Mouse (Mus musculus) urinary bladder, adult 2 months (tissue): ENCODE measurements around the gene Snrpd3. TPM values are rescaled to one million over a fixed set of nuclear protein-coding genes. Genes with fewer than 3 reads are reported as not detected.
A peak's percentile ranks its signal among the peaks of the same experiment; 100 is the strongest.
"Not testable (repeated sequence)": the region's sequence is repeated elsewhere in the genome, so short reads cannot be mapped to it uniquely, and the experiment has no call there.

Source experiments
- DNase-seq: peaks from one replicate; pipeline ENCODE4 v3.0.0; 2022; ENCODE audit warnings: low spot score
- polyA plus RNA-seq: library from polyadenylated mRNA; depleted of rRNA; stranded (reverse); fragments of >200 nt; gene quantifications from 2 replicates; pipeline ENCODE4 v1.2.3, GENCODE M21; 2012

The Snrpd3 gene
- polyA plus RNA-seq, 1 experiment: 52.9 TPM

DNA sequence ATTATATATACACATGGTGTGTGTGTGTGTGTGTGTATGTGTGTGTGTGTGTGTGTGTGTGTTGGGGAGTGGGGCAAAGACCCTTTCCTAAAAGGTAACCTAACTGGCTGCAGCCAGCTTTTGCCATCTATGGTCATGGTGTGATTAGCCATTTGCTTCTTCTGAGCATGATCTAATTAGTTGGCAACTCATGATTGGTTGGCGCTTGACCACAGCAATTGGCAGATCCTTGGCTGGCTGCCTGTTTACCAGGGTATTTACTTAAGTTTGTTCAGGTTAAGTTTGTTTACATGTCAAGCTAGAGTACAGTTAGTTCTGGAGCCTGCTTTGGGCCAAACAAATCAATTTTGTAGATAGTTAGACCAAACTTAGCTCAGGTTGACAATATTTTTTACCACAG lies 15.7 kb upstream of the Snrpd3 start:
- DNase-seq: no peak

DNA sequence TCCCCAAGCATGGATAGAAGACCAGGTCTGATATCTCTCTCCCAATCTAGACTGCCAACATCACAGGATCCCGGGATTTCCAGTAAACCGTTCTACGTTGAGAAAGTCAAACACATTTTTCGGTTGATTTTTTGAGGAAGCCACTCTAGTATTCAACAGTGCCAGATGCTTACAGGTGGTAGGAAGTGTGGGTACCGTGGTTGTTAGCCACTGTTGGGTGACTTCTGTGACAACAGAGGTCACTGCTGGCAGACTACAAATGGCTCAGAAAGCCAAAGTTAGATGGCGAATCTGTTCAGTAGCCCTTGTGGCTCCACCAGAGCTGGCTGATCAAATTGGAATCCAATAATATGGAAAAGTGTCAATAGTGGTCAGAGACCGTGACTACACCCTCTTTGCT lies 13.7 kb upstream of the Snrpd3 start:
- DNase-seq: no peak

DNA sequence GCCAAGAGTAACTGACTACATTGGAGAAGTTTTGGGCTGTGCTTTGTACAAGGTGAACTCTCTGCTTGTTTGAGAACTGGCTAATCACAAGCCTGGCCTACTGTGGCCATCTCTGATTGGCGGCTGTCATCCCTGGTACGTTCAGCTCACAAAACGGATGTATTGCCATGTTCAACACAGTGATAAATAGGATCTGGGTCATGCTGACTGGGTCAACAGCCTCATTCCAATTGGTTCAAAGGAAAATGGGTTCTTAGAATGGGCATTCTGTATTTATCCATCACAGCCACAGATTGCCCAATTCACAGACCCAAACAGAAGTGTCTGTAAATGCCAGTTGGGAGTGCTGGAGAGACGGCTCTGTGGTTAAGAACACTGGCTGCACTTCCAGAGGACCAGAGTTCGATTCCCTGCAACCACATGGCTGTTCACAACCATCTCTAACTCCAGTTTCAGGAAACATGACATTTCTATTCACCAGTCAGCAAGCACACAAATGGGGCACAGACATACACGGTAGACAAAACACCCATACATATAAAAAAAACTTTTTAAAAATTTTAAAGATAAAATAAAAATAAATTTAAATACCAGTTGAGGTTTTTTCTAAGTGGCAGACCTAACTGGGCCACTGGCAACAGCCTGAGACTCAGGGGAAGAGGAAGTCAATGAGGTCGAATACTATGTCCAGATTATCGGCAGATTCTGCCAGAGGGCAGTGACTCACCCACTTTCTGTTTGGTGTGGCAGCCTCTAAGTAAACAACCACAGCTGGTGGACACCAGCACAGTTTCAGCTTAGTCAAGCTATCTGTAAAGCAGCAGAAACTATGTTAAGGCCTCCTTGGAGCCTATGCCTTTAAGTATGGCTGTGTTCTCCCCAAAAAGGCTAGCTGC lies 12.9 kb upstream of the Snrpd3 start:
- DNase-seq: no peak

DNA sequence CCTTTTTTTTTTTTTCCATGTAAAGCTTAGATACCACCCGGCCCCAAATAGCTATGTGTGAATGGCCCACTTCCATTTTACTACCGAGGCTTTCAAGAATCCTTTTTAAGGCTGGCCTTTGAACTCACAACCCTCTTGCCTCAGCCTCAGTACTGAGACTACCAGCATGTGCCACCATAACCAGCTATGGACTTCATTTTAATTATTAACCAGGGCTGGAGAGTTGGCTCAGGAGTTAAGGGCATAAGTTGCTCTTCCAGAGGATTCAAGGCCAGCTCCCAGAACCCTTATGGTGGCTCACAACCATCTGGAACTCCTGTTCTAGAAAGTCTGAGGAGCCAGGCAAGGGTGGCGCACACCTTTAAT lies 12.2 kb upstream of the Snrpd3 start:
- DNase-seq: no peak

DNA sequence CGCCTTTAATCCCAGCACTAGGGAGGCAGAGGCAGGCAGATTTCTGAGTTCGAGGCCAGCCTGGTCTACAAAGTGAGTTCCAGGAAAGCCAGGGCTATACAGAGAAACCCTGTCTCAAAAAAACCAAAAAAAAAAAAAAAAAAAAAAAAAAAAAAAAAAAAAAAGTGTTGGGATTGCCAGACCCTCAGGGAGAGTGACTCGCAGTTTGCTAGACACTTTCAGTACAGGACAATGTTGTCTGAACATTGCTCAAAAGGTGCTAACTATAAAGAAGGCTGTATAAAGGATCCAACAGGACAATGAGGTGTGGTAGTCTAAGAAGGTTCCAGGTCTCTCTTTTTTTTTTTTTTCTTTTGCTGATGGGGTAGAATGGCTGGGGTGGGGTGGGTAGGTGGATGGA lies 11.4 kb upstream of the Snrpd3 start:
- DNase-seq: not testable (repeated sequence)

DNA sequence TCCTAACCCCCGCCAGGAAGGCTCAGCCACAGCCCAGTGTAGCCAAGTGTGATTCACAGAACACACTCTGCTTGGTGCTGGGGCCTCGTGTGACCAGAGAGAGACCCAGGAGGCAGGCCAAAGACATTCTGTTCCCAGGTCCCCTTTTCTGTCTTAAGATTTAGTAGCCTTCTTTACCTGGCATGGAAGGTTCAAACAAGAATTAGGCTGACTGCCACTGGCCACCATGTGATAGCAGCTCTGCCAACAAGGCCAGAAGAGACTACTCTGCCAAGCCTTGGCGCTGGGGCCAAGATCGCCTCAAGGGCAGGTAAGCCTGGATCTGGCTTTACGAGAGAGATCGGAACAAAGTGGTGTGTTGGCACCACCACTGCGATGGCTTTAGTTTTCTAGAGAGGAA lies 6.9 kb upstream of the Snrpd3 start:
- no peak for DNase-seq

DNA sequence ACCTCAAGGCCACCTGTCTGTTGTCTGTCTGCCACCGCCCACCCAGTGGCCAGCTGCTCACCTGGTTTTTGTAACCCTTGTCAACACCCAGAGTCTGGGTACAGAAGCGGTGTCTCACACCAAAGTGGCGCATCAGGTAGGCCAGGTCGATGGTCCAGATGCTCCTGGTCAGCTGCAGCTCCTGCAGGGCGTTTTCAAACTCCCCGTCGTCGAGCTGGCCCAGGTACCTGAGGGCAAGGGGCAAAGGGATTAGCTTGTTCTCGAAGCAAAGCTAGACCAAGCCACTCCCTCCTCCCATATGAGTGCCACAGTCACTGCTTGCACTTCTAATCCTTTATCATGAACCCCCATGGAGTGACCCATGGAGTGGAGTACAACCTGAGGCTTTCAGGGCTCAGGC lies 6.3 kb upstream of the Snrpd3 start:
- DNase-seq: no peak

DNA sequence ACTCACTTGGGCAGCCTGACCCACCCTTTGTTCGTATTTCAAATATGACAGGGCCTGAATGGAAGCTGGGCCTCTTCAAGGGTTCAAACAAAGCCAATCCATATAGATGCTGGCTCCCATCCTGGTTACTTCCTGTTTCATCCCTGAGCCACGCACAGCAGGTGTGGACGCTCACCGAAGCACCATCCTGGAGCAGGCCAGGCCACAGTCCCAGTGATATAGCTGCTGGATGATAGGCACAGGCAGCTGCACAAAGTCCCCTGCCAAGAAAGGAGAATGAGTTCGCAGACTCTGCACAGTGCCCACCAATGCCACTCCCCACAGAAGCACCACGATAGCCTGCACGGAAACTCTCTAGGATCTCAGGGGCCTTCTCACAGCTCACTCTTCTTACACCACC lies 5.5 kb upstream of the Snrpd3 start:
- no peak for DNase-seq

DNA sequence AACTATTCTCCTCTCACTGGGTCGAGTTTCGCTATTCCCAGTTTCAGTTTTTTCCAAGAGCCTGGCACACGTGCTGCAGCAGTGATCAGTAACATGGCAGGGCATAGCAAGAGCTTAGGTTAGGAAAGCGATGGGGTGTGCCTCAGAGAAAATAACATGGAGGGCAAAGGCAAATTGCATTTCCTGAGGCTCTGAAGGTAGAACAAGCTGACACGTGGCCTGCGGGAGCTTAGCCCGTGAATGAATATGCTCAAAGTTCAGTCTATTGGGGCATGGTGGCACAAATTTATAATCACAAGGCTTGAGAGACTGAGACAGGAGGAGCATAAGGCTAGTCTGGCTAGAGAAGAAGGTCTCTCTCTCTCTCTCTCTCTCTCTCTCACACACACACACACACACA lies 4.6 kb upstream of the Snrpd3 start:
- no peak for DNase-seq

DNA sequence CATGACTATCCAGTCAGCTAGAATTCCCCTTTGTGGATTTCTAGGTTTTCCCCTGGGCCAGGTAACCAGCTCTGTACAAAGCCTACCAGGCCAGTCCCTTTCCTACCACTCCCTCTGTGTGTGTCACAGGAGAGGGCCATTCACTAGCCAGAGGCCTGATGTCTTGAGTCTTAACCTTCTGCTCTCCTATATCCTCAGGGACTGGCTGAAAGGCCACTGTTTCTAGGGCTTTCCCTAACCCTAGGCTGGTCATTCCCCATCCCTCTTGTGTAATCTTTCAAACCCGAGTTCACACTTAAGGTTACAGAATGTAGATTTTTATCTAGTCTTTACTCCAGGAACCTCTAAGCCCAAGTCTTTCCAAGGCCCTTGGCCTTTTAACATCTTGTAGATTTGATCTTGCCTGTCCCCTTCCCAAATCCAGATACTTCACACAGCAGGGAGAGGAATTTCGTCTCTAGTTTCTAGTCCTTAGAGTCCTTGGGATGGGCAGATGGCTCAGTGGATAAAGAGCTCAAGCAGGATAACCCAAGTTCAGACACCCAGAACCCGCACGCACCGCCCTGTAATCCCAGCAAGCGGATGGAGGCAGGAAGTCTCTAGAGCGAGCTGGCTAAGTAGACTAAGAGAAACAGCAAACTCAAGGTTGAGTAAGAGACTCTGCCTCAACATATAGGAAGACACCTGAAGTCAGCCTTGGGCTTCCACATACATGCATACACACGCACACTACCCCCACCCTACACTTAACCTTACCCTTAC lies 3.9 kb upstream of the Snrpd3 start:
- no peak for DNase-seq

DNA sequence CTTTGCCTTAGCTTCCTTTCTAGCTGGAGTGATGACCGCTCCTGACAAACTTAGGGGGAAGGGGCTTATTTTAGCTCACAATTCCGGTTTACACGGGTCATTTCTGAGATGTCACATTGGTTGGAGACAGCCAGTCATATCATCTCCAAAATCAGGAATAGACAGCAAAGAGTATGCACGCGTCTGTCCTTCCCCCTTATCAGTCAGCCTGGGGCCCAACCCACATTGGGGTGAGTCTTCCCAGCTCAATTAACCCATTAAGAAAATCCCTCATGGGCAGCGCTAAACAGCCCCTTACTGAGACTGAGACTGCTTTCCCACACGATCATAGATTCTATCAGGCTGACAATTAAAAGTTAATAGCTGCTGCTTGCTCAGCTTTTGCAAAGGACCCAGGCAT lies 3.0 kb upstream of the Snrpd3 start:
- DNase-seq: no peak

DNA sequence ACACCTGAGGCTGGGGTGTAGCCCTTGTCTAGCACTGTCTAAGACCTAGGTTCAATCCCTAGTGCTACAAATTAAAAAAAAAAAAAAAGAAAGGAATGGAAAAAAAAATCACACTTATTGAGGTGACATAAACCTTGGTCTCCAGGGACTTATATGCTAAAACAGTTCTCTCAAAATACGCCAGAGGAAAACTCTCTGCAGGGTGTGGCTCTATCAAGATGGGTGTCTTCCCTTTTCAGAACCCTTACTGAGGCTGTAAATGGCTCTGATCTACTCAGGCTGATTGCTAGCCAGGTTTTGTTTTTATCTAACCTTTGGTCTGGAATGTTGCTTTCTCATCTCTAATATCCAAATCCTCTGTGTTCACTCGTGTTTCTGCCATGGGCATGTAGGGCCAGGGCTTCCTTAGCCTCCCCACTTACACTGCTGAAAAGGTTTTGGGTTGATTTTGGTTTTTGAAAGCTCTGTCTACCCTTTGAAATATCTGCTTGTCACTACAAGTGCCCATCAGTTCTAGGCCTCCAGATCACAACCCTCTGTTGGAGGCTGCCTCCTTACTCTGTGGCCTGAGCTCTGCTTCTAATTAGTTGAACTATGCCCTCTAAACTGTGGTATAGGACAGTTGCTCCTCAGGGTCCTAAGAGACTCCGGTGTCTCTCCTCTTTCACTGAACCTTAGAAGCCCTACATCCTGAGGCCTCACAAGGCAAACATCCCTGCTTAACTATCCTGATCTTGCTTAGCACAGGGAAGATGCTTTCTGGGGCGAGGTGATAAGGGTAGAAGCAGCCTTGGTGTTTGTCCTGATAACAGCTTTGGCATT lies 1.9 kb upstream of the Snrpd3 start:
- DNase-seq: no peak

DNA sequence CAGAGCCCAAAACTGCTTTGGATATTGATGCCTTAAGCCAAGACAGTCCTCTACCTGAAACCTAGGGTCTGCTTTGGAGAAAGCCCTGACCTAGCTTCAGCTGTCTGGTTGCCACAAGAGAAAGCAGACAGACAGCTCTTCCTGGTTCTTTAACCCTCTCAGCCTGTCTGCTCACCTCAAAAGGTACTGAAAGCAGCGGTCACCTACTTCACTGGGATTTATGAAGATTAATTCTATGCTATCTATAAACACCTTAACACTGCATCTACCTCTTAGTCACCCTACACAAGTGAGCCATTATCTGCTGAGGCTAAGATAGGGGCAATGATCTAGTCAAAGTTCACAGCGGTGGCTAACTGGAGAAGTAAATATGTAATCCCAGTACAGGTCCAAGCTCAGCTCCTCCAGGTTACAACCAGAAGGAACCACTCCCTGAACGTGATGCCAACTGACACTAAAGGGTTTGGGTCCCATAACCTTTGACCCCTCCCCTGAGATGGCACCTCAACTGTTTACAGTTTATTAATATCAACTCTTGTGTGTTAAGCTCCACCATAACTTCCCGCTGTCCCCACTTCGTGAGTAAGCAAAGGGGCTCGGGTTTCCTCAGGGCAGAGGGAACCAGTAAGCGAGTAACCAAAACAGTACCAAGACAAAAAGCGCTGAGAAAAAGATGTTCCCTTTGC lies 1.2 kb upstream of the Snrpd3 start:
- no peak for DNase-seq

DNA sequence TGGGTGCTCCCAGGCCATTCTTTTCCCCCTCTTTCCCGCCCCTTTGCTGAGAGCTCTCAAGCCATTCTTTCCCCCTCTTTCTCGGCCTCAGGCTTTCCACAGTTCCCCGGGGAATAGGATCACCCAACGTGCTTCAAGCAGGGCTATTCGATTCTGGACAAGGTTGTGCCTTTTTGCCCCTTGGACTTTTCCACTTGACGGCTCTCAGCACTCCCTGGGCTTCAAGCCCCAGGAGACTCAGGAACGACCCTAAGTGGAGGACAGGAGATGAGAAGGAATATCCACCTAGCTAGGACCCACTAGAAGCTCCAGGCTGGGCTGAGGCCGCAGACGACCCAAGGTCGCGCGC lies 653 bp upstream of the Snrpd3 start:
- no peak for DNase-seq

DNA sequence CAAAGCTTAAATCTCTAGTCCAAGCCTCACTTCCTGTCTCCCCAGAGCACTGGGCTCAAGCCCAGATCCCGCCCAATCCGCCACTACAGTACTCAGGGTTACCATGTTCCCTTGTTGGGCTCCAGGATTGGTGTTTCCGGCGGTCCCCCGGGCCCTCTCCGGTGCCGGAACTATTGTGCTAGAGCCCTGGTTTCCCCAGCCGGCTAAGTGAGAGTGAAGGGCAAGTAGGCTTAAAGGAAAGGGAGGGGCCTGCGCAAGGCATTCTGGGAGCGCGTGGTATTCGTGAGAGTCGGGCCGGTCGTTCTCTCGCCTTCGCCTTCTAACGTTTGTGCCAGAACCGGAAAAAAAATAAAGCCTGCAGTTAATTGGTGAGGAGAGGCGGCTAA lies 400 bp downstream of the Snrpd3 start, which contains the start of gene Gucd1:
Gene Gucd1 (minus strand): TSS at position 215 of the 386 bp plus-strand sequence.
- peak; percentile 93 for DNase-seq

DNA sequence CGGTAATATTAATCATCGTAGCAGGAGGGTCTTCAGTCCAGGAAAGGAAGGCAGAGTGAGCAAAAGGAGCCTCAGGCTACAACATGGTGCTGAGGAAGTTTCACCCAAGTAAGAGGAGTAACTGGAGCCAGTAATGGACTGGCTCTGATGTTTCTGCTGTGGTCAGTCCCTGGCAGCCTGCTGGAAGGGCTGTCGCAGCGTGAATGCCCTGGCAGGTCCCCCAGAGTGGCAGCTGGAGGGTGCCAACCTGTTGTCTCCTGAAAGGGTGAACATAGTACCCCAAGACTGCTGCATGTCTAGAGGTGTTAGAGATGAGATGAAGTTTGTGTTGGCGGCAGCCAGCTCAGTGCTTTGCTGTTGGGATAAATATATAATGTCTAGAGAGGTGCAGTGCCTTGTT lies 3.2 kb downstream of the Snrpd3 start:
- no peak for DNase-seq

DNA sequence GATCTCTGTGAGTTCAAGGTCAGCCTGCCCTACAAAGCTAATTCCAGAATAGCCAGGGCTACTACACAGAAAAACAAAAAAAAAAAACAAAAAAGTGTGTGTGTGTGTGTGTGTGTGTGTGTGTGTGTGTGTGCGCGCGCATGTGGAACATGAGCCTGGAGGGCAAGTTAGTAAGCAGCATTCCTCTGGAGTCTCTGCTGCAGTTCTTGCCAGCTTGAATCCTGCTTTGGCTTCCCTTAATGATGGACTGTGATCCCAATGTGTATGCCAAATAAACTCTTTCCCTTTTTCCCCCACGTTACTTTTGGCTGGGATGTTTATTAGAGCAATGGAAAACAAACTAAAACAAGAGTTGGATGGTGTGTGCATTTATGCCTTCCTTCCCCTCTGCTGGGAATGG lies 4.3 kb downstream of the Snrpd3 start:
- no peak for DNase-seq

DNA sequence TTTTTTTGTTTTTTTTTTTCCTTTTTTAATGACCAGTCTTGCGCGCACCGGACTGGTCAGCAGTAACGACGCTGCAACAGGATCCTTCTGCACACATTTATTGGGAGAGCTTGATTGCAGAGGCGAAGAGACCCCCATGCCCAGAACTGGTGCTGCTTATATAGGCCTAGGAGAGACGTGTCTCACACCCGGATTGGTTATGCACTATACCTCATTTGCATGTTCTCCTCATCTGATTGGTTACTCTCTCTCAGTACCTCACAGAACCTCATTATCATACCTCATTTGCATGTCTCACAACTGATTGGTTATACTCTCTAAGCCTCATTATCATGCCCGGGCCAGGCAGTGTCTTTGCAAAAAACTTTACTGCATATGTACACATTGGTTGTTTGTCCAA lies 8.1 kb downstream of the Snrpd3 start:
- DNase-seq: not testable (repeated sequence)

DNA sequence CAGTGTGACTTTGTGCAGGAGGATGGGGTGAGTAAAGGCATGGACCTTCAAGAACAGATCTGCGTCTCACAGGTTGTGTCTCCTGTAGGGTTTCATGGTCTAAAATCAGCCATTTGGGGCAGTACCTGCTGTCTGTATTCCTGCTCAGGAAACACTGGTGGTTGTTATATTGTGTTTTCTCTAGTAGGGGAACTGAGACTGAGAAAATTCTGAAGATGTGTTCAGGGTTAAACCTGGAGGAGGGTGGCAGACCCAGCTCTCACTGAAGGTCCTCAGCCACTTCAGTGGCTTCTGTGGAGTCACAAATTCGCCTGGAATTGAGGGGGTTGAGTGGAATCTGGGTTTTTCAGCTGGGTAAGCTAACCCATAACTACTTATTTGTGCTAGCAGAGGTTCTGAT lies 13.0 kb downstream of the Snrpd3 start:
- DNase-seq: no peak

DNA sequence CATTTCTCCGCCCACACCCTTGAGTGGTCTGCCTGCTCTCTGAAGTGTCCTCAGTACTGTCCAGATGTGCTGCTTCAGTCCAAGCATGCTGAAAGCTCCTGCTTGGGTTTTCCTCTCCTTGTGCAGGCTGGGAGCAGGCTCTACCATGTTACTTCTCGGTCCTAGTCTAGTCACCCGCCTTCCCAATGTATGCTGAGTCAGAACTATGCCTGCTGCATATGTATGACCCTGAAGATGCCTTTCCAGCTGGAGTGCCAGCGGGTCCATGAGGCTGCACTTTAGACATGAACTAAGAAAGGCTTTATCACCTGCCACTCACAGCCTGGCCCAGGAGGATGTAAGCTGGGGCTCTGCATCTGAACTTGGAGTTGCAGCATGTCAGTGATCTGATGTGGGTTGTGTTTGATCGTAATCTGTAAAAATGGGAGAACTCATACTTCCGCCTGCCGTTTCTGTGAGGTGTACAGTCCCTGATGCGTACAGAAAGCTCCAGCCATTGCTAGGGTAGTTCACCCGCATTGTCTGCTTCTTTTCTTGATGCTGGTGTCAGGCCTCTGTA lies 14.3 kb downstream of the Snrpd3 start:
- no peak for DNase-seq

DNA sequence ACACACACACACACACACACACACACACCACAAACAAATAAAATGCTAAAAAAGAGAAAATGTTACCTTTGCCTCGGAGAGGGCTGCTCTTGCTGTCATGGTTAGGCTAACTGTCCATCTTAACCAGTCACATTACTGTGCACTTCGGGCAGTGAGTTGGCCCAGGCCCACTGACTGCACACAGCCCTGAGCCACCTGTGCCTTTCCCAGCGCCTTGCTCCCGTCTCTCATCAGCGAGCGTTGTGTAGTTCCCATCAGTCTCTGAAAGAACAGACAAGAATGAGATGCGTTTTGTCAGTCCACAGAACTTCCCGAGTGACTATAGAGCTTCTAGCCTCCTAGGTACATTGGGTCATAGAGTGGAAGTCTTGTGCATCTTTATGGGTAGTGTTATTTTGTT lies 16.9 kb downstream of the Snrpd3 start:
- no peak for DNase-seq

DNA sequence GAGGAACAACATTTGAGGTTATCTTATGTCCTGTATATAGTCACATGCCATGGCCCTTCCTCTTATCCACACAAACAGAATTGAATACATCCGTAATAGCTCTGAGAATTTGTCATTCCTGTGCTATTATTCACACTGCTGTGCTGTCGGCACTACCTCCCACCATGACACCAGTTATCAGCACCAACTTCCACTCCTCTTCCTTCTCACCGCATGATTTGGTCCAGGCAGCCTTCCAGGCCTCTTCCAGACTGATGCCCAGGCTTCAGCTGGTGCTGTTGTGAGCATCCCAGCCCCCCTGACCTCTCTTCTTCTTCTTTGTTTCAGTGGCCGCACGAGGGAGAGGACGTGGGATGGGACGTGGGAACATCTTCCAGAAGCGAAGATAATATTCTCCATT lies 17.6 kb downstream of the Snrpd3 start:
- DNase-seq: no peak
